Mouse (Mus musculus) frontal cortex, postnatal 10 days (tissue): ENCODE data around the gene Gm20931.
"Not testable (repeated sequence)": the region's sequence is repeated elsewhere in the genome, so short reads cannot be mapped to it uniquely, and the experiment has no call there.

ENCODE experiments used
- DNase-seq, 2 experiments: peaks; one replicate each; pipeline ENCODE4 v3.0.0; 2022; ENCODE audit warnings: low spot score in 2 of 2, mixed read lengths in 1 of 2

Gm20931 gene

DNA sequence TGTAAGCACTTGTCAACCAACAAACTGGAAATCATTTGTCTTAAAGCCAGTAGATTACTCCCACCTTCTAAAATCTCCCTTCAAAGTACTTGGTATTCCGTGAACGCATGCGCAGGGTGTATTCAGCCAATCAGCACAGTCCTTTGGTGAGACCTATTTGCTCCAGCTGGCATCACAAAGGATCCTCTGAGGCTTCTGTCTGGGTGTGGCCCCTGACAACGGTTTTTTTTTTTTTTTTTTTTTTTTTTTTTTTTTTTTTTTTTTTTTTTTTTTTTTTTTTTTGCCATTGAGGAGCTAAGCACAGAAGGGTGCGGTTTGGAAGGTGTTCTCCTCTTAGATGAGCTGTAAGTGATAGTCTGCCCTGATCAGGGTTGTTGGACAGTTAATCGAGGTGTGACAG is at the start of gene Gm20931:
Gene Gm20931, plus strand, starts transcription at position 301 of the 400 bp plus-strand sequence.
- DNase-seq, result not testable (repeated sequence)
